Mouse (Mus musculus): ENCODE results near the gene Terb1.

Terb1 gene

DNA sequence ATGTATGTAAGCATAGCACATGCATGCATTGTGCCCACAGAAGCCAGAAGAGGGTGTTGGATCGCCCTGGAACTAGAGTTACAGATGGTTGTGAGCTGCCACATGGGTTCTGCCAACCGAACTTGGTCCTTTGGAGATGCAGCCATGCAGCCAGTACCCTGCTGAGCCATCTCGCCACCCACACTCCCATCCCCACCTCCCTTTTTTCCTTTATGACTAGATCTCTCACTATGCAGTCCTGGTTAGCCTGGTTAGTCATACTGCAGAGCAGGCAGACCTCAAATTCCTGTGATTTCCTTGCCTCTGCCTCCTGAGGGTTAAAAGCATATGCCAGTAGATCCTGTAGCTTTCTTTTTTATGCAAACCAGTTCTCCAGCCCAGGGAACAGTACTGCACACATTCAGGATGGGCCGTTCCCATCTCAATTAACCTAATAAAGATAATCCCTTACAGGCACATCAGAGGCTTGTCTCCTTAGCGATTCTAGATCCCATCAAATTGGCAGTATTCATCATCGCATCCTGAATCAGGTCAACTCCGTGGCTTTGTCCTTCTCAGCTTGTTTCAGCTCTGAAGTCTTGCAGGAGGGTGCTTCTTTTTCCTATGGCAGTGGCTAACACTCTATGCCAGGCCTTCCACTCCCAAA, 99.0 kb downstream of the Terb1 start:
- DNase-seq = no peak

DNA sequence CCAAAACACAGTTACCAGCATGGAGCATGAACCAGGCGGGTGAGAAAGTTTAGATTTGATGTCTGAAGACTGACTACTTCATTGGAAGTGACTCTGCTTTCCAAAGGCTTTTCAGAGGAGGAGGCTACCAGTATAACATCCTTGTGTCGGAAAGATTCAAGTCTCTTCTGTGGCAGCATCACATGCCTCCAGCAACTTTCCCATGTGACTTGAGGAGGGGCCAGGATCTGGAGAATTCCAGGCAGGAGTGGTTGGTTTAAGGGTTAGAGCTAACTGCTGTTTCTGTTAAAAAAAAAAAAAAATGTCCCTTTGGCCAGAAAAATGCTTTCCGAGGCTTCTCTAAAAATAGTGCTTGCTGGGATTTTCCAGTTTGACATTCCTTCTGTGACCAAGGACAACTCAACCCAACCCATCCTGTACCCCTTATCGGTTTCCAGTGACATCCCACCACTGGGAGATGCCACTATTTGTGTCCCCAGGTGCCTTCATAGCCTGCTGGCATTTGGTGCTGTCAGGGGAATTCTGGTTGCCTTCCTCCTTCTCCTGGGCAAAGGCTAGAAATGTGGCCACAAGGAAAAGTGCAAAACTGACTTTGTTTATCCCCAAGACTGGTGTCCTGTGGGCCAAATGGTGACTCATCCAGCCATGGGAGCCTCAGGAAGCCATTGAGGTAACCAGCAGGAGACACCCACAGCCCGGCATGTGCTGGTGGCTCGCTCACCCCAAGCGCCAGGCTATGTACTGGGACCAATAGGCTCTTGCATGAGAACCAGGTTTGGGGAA, 101.2 kb downstream of the Terb1 start:
- no peak for DNase-seq

DNA sequence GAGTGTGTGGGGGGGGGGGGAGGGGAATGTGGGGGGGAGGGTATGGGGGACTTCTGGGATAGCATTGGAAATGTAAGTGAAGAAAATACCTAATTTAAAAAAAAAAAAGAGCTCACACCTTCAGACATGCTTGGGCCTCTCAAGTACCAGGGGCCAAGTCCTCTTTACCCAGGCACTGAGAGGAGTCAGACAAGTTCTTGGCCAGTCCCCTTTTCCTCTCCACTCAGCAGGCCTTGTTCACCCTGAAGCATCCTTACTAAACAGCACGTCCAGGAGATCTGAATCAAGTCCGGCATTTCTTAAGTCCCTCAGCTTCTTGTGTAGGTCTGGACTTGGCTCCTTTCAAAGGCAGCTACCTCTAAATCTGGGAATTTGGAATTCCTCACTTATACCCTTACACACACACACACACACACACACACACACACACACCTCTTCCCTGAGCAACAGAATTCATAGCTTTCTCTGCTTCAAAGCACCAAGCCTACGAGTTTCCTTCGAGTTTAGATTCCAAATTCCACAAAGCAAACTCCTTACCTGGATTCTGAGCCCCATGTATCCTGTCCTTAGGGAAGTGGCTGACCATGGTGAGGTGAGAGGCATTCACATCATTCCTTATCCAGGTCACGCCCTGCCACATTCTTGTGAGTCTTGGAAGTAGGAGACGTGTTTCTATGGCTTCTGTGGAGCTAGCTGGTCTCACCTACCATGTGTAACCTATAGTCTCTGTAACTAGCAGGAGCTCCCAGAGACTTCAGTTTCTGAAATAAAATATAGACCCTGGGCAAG, 103.2 kb downstream of the Terb1 start:
- no peak for DNase-seq

DNA sequence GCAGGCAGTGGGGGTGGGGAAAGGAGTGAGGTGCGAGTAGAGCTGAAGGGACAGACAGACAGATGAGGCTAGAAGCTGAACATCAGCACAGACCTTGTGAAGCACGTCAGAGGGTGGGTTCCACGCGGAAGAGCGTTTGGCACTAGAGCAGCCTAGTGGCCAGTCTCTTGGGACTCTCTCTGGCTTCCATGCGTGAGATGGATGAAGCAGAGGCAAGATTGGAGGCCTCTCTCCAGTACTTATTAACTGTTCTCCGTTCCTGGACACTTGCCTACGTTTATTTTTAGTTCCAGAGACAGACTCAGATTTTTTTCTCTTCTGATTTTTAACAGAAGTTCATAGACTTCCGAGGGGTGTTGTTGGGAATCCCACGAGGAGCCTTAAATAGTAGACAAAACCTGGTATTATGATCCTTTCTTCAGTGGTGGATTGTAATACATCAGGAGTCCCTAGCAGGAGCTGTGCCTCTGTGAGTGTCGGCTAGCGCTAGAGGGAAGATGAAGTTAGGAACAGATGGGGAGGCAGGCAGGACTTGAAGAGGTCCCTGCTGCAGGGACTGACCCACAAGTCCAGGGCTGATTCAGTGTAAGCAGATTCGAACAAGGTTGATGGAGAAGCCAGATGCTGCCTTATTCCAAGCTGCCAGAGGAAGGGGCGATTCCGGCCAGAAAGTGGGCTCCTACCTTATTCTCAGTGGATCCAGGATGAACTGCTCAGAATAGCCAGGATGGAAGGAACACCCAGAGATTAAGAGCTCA, 104.1 kb downstream of the Terb1 start:
- DNase-seq = no peak

DNA sequence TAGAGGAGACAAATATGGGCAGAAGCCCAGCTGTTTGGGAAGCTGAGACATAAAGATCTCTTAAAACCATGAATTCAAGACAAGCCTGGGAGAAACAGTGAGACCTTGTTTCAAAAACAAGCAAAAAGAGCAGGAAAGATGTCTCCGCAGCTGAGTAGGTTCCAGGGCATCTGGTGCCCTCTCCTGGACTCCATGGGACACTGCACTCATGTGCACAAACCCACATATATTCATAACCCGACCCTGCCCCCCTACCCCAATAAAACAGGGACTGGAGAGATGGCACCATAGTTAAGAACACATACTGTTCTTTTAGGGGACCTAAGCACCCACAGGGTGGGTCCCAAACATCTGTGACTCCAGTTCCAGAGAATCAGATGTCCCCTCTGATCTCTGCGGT, 106.1 kb downstream of the Terb1 start:
- no peak for DNase-seq

Data from thymus, adult 18-20 months (tissue).